In the genomic region with DNA sequence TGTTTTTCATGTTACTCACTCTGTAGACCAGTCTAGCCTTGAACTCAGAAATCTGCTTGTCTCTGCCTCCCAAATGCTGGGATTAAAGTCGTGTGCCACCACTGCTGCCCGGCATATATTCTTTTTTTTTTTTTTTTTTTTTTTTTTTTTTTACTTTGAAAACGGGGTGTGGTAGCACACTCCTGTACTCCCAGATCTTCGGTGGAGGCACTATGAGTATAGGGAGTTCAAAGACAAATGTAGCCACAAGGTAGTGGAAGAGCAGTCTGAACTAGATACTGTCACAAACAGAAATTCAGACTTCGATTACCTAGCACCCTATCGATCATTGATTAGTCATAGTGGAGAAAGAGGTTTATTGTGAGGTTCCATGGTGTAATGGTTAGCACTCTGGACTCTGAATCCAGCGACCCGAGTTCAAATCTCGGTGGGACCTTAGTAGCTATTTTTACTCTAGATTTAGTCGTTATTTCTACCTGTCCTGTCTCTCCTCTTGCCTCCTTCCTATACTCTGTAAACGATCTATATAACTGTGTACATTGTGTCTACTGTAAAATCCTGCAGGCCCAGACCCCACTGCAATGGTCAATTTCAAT, we compare ENCODE assay signal across 8 mouse cellular contexts. TPM values are rescaled to one million over a fixed set of nuclear protein-coding genes. Genes with fewer than 3 reads are reported as not detected.
A peak's percentile ranks its signal among the peaks of the same experiment; 100 is the strongest.
DNase-seq lines count a peak whose midpoint lies in the region; ATAC-seq lines count a peak whose summit lies in the region.

No protein-coding gene starts in this region.

- intact Hi-C loops in heart, postnatal 14 days (cut with DNase I), result loop anchor here (2.0 kb wide), 1 partner anchor 55 kb away; no protein-coding TSS in a partner anchor

- H3K9me3 ChIP-seq in heart, embryonic 13.5 days, result no peaks in the 10 kb centered on the region
- no peaks in the 10 kb centered on the region for H3K9me3 ChIP-seq in limb, embryonic 11.5 days (ENCODE audit: control insufficient read depth, low read length)

- no peaks in the 10 kb centered on the region for H3K36me3 ChIP-seq in heart, embryonic 13.5 days
- H3K36me3 ChIP-seq in limb, embryonic 11.5 days (ENCODE audit: control insufficient read depth, insufficient read depth, low read length), result no peaks in the 10 kb centered on the region

- H3K9ac ChIP-seq in heart, embryonic 13.5 days, result no peak overlapping the region
- H3K9ac ChIP-seq in limb, embryonic 11.5 days (ENCODE audit: low read length), result no peak overlapping the region

- H3K27ac ChIP-seq in heart, embryonic 13.5 days (replicated peaks), result no peak overlapping the region
- H3K27ac ChIP-seq in limb, embryonic 11.5 days (replicated peaks; ENCODE audit: low read depth, low read length), result no peak overlapping the region

- peaks cover 7% of the 10 kb centered on the region for H3K4me1 ChIP-seq in heart, embryonic 13.5 days
- no peaks in the 10 kb centered on the region for H3K4me1 ChIP-seq in limb, embryonic 11.5 days (ENCODE audit: control insufficient read depth, insufficient read depth, low read length)

- 4% methylated on average over 11 of the region's 11 CpGs for WGBS in heart, embryonic 13.5 days
- 3% methylated on average over 11 of the region's 11 CpGs for WGBS in limb, embryonic 11.5 days

- ATAC-seq in heart, embryonic 13.5 days (ENCODE audit: extremely low read depth, insufficient number of reproducible peaks, low FRiP score, low TSS enrichment), result no peak; the same call in 1 of the 2 replicates
- ATAC-seq in limb, embryonic 11.5 days (ENCODE audit: insufficient number of reproducible peaks, low FRiP score, low TSS enrichment, low read depth), result no peak

- no peak for DNase-seq in heart, postnatal 14 days
- DNase-seq in A20 (ENCODE audit: low read depth, low spot score), result peak; percentile 73
- DNase-seq in T-cell, adult 2 months (ENCODE audit: low spot score), result peak; percentile 20
- peak; percentile 59 for DNase-seq in limb, embryonic 11.5 days (ENCODE audit: low spot score)
- no peak for DNase-seq in cerebellum, postnatal 14 days
- DNase-seq in urinary bladder, adult 18-20 months (ENCODE audit: low spot score in 2 of 2), result no peak
- no peak for DNase-seq in gastrocnemius, adult 8-10 months (ENCODE audit: low spot score in 2 of 2)

- peaks cover 10% of the 10 kb centered on the region; the same call in 1 of the 2 replicates for H3K27me3 ChIP-seq in heart, embryonic 13.5 days (replicated peaks)
- H3K27me3 ChIP-seq in limb, embryonic 11.5 days (ENCODE audit: control insufficient read depth, insufficient read depth, low read length), result no peaks in the 10 kb centered on the region

- H3K4me2 ChIP-seq in heart, embryonic 13.5 days, result peak overlapping the region; percentile 94
- H3K4me2 ChIP-seq in limb, embryonic 11.5 days (ENCODE audit: low read depth, severe bottlenecking), result peak overlapping the region; percentile 5; the same call in 1 of the 2 replicates

- peak overlapping the region; percentile 66 for H3K4me3 ChIP-seq in heart, embryonic 13.5 days
- H3K4me3 ChIP-seq in limb, embryonic 11.5 days (ENCODE audit: low read depth, low read length), result no peak overlapping the region

RNA-seq across cellular contexts. Expression of gene Zfp184, which starts 25.0 kb away (rescaled TPM):
- polyA plus RNA-seq in heart, embryonic 13.5 days (2015; fragmentation: Nextera tagmentation; extraction: Ambion mirVana), result 5.2 and 6.3 TPM in 2 replicates
- total RNA-seq in heart, postnatal 14 days (2021), result under 1 TPM; 0.62 to 0.90 TPM
- 26.9 and 28.8 TPM in 2 replicates for polyA plus RNA-seq in limb, embryonic 11.5 days (2014; fragmentation: Nextera tagmentation; extraction: Ambion mirVana)
- 1 to 10 TPM in 1 of 4 experiments, under 1 TPM in 3; 0.48 to 1.4 (median 0.80) TPM for total RNA-seq in gastrocnemius, adult 8-10 months (2022)

Comparison
In these comparisons a context has a peak if more than half of its experiments do, and no peak if none do; other contexts are left out.
1. DNase-seq: peak in A20 (single experiment), T-cell, adult 2 months (single experiment) and limb, embryonic 11.5 days (single experiment); none in heart, postnatal 14 days (0 of 2), cerebellum, postnatal 14 days (0 of 2), urinary bladder, adult 18-20 months (0 of 2) and gastrocnemius, adult 8-10 months (0 of 2).